Mouse (Mus musculus) embryonic facial prominence, embryonic 10.5 days (tissue): ENCODE data around the gene Arhgef28. TPM values are rescaled to one million over a fixed set of nuclear protein-coding genes. Genes with fewer than 3 reads are reported as not detected.

Experiments
- DNase-seq: peaks from one replicate; pipeline ENCODE4 v3.0.0-alpha.2; 2017; ENCODE audit warnings: low spot score
- H3K27ac ChIP-seq: fragments of 300-500 bp; sonication (generic); replicated peaks from 2 replicates; pipeline ENCODE4 v1.5.1; 2016; ENCODE audit warnings: mild to moderate bottlenecking
- H3K27me3 ChIP-seq: fragments of 300-500 bp; sonication (generic); replicated peaks from 2 replicates; pipeline ENCODE4 v1.6.1; 2016; ENCODE audit warnings: low read depth, mild to moderate bottlenecking; ENCODE audit not compliant: poor library complexity, severe bottlenecking
- H3K36me3 ChIP-seq: fragments of 300-500 bp; sonication (generic); replicated peaks from 2 replicates; pipeline ENCODE4 v1.6.1; 2016; ENCODE audit warnings: mild to moderate bottlenecking, moderate library complexity
- H3K4me1 ChIP-seq: fragments of 300-500 bp; sonication (generic); 2 replicates; pipeline ENCODE4 v1.6.1; 2016
- H3K4me3 ChIP-seq: fragments of 300-500 bp; sonication (generic); 2 replicates; pipeline ENCODE4 v1.5.1; 2016; ENCODE audit warnings: mild to moderate bottlenecking, moderate library complexity
- H3K9me3 ChIP-seq: fragments of 300-500 bp; sonication (generic); 2 replicates; pipeline ENCODE4 v1.6.1; 2016; ENCODE audit warnings: mild to moderate bottlenecking
- whole genome bisulfite sequencing: fragments of 180-500 bp; shearing (Covaris S2); methylation state at CpG from one replicate; pipeline ENCODE4 v1.1.7; 2016; 5-methylcytosine and 5-hydroxymethylcytosine counted together
- polyA plus RNA-seq: library from polyadenylated mRNA; unstranded; fragments of >200 nt; fragmentation: Nextera tagmentation; extraction: Ambion mirVana; gene quantifications from 2 replicates; pipeline ENCODE4 v1.2.1, GENCODE M21; 2016

Arhgef28 gene
- polyA plus RNA-seq, 1 experiment from 2014 or later, result 9.6 TPM

- H3K9me3 ChIP-seq, result no peaks in the 10 kb centered on the region
- WGBS, result 76% methylated on average over 9 of the region's 9 CpGs
- DNase-seq, result no peak
- peaks cover 19% of the 10 kb centered on the region for H3K4me1 ChIP-seq
- H3K27ac ChIP-seq, result no peak overlapping the region
- no peaks in the 10 kb centered on the region for H3K36me3 ChIP-seq
- H3K27me3 ChIP-seq, result no peaks in the 10 kb centered on the region
- no peak overlapping the region for H3K4me3 ChIP-seq
These were observed 65.6 kb downstream of the Arhgef28 start for GRCm38 (mm10) chr13:98140626-98141025.

- DNase-seq, result no peak
- WGBS, result 66% methylated on average over 4 of the region's 4 CpGs
- H3K36me3 ChIP-seq, result no peaks in the 10 kb centered on the region
These were observed 67.5 kb downstream of the Arhgef28 start for GRCm38 (mm10) chr13:98138786-98139185.

GRCm38 (mm10) chr13:98135890-98136555 lies 70.2 kb downstream of the Arhgef28 start:
- Histone ChIP-seq H3K9me3 (no peaks in the 10 kb centered on the region), H3K4me1 (peaks cover 39% of the 10 kb centered on the region), H3K27ac (peak overlapping the region; percentile 49), H3K36me3 (no peaks in the 10 kb centered on the region), H3K27me3 (no peaks in the 10 kb centered on the region), H3K4me3 (no peak overlapping the region)
- 39% methylated on average over 12 of the region's 12 CpGs for WGBS
- DNase-seq, result peak; percentile 38

More at GRCm38 (mm10) chr13:98138786-98139185, 67.5 kb downstream of the Arhgef28 start:
- Histone ChIP-seq H3K4me1 (peaks cover 26% of the 10 kb centered on the region), H3K9me3 (no peaks in the 10 kb centered on the region), H3K4me3 (no peak overlapping the region), H3K27ac (no peak overlapping the region; the same call in 1 of the 2 replicates), H3K27me3 (no peaks in the 10 kb centered on the region)

- H3K27ac ChIP-seq, result 0 out of 2 replicates have a peak overlapping the region, but pooled peaks have one; percentile 35
- 74% methylated on average over 5 of the region's 5 CpGs for WGBS
- no peaks in the 10 kb centered on the region for H3K27me3 ChIP-seq
- no peaks in the 10 kb centered on the region for H3K9me3 ChIP-seq
- no peak overlapping the region for H3K4me3 ChIP-seq
- H3K36me3 ChIP-seq, result no peaks in the 10 kb centered on the region
- DNase-seq, result no peak
- H3K4me1 ChIP-seq, result peaks cover 35% of the 10 kb centered on the region
These were observed 73.3 kb downstream of the Arhgef28 start for GRCm38 (mm10) chr13:98132951-98133350.

GRCm38 (mm10) chr13:98132264-98132663 lies 74.0 kb downstream of the Arhgef28 start:
- H3K9me3 ChIP-seq, result no peaks in the 10 kb centered on the region
- no peak overlapping the region for H3K4me3 ChIP-seq
- DNase-seq, result no peak
- H3K4me1 ChIP-seq, result peaks cover 35% of the 10 kb centered on the region
- 69% methylated on average over 6 of the region's 6 CpGs for WGBS
- no peaks in the 10 kb centered on the region for H3K36me3 ChIP-seq
- no peaks in the 10 kb centered on the region for H3K27me3 ChIP-seq
- H3K27ac ChIP-seq, result no peak overlapping the region

GRCm38 (mm10) chr13:98125666-98126065 lies 80.6 kb downstream of the Arhgef28 start:
- Histone ChIP-seq H3K9me3 (no peaks in the 10 kb centered on the region), H3K27ac (no peak overlapping the region), H3K4me3 (no peak overlapping the region), H3K36me3 (no peaks in the 10 kb centered on the region), H3K27me3 (no peaks in the 10 kb centered on the region), H3K4me1 (peaks cover 20% of the 10 kb centered on the region)
- no peak for DNase-seq
- 75% methylated on average over 5 of the region's 5 CpGs for WGBS

- 82% methylated on average over 14 of the region's 14 CpGs for WGBS
These were observed 82.0 kb downstream of the Arhgef28 start for GRCm38 (mm10) chr13:98124113-98124745.

GRCm38 (mm10) chr13:98122766-98123165 lies 83.5 kb downstream of the Arhgef28 start:
- WGBS, result 77% methylated on average over 4 of the region's 4 CpGs
- DNase-seq, result no peak
- H3K27ac ChIP-seq, result peak overlapping the region; percentile 55
- H3K9me3 ChIP-seq, result no peaks in the 10 kb centered on the region
- no peaks in the 10 kb centered on the region for H3K36me3 ChIP-seq
- H3K27me3 ChIP-seq, result no peaks in the 10 kb centered on the region
- H3K4me1 ChIP-seq, result peaks cover 31% of the 10 kb centered on the region
- H3K4me3 ChIP-seq, result no peak overlapping the region

More at GRCm38 (mm10) chr13:98124113-98124745, 82.0 kb downstream of the Arhgef28 start:
- Histone ChIP-seq H3K4me3 (no peak overlapping the region), H3K9me3 (no peaks in the 10 kb centered on the region), H3K36me3 (no peaks in the 10 kb centered on the region), H3K27ac (no peak overlapping the region), H3K4me1 (peaks cover 24% of the 10 kb centered on the region), H3K27me3 (no peaks in the 10 kb centered on the region)
- DNase-seq, result no peak

GRCm38 (mm10) chr13:98121993-98122392 lies 84.2 kb downstream of the Arhgef28 start:
- H3K27me3 ChIP-seq, result no peaks in the 10 kb centered on the region
- no peak overlapping the region for H3K27ac ChIP-seq
- 83% methylated on average over 5 of the region's 5 CpGs for WGBS
- peaks cover 36% of the 10 kb centered on the region for H3K4me1 ChIP-seq
- no peak for DNase-seq
- no peak overlapping the region for H3K4me3 ChIP-seq
- H3K9me3 ChIP-seq, result no peaks in the 10 kb centered on the region
- no peaks in the 10 kb centered on the region for H3K36me3 ChIP-seq

- no peak overlapping the region for H3K27ac ChIP-seq
- H3K4me3 ChIP-seq, result no peak overlapping the region
- no peaks in the 10 kb centered on the region for H3K36me3 ChIP-seq
- no peaks in the 10 kb centered on the region for H3K9me3 ChIP-seq
- H3K27me3 ChIP-seq, result no peaks in the 10 kb centered on the region
- DNase-seq, result no peak
- peaks cover 34% of the 10 kb centered on the region for H3K4me1 ChIP-seq
- 90% methylated on average over 4 of the region's 4 CpGs for WGBS
These were observed 85.1 kb downstream of the Arhgef28 start for GRCm38 (mm10) chr13:98121124-98121470.

- H3K4me1 ChIP-seq, result peaks cover 33% of the 10 kb centered on the region
- no peak overlapping the region for H3K4me3 ChIP-seq
- no peaks in the 10 kb centered on the region for H3K9me3 ChIP-seq
- peak overlapping the region; percentile 37; the same call in 1 of the 2 replicates for H3K27ac ChIP-seq
- DNase-seq, result no peak
- H3K36me3 ChIP-seq, result no peaks in the 10 kb centered on the region
- 80% methylated on average over 11 of the region's 11 CpGs for WGBS
- no peaks in the 10 kb centered on the region for H3K27me3 ChIP-seq
These were observed 85.7 kb downstream of the Arhgef28 start for GRCm38 (mm10) chr13:98120356-98121123.

- Histone ChIP-seq H3K4me3 (no peak overlapping the region), H3K27ac (no peak overlapping the region), H3K36me3 (no peaks in the 10 kb centered on the region), H3K27me3 (no peaks in the 10 kb centered on the region), H3K4me1 (peaks cover 24% of the 10 kb centered on the region), H3K9me3 (no peaks in the 10 kb centered on the region)
- DNase-seq, result no peak
- WGBS, result 66% methylated on average over 4 of the region's 4 CpGs
These were observed 87.9 kb downstream of the Arhgef28 start for GRCm38 (mm10) chr13:98118291-98118690.
